12 mouse cellular contexts compared by ENCODE assay signal in the genomic region with DNA sequence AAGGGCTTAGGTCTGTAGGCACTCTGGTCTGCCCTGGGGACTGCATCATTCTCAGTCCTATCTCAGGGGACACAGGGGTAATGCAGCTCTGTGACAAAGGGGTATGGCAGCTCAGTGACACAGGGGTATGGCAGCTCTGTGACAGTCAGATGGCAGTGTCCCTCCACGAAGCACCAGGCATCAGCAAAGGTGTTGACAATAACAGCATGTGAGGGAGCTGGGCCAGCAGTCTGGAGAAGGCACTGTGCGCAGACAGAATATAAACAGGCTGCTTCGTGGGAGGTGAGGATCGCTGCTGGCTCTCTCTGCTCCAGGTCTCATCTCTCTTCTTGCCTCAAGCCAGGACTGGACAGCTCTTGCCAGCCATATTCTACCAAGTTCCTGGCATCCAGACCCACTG. TPM values are rescaled to one million over a fixed set of nuclear protein-coding genes. Genes with fewer than 3 reads are reported as not detected.
DNase-seq lines count a peak whose midpoint lies in the region; ATAC-seq and TF ChIP-seq lines count a peak whose summit lies in the region.
"Had no signal": no experiment of that assay in that cellular context is flagged by ENCODE, and none has a peak within 500 bp of the region (broad histone marks: within the 10 kb centered on the region; RNA-seq: fewer than 3 reads in every experiment).

No protein-coding gene starts in this region.

- no peak for TF ChIP-seq CTCF in brain, embryonic 14.5 days (IDR thresholded peaks at IDR 0.05; ENCODE audit: borderline replicate concordance, extremely low read depth, insufficient read depth, insufficient read length)
- TF ChIP-seq CTCF in cerebellum, adult 2 months (IDR thresholded peaks at IDR 0.05; ENCODE audit: borderline replicate concordance, insufficient read depth, low read depth, low read length) = peak; percentile 37; the same call in 1 of the 2 replicates

- no peaks in the 10 kb centered on the region for H3K36me3 ChIP-seq in hindbrain, embryonic 12.5 days
- H3K36me3 ChIP-seq in hindbrain, embryonic 13.5 days = no peaks in the 10 kb centered on the region
- no peaks in the 10 kb centered on the region for H3K36me3 ChIP-seq in forebrain, embryonic 13.5 days (ENCODE audit: poor library complexity, severe bottlenecking)
- H3K36me3 ChIP-seq: liver, embryonic 13.5 days; neural tube, embryonic 13.5 days had no signal

- DNase-seq in brain, embryonic 14.5 days (ENCODE audit: low read depth) = peak; percentile 81
- DNase-seq in cerebellum, adult 2 months = peak; percentile 79 to 88
- DNase-seq in c-Kit-positive CD71-positive TER-119-positive erythroid progenitor cells, embryonic 14.5 days (ENCODE audit: low spot score) = no peak
- DNase-seq in adrenal gland, postnatal 10 days = no peak
- DNase-seq: liver, embryonic 13.5 days; spleen, adult 18-20 months; thymus, postnatal 36 days had no signal

- H3K9ac ChIP-seq in hindbrain, embryonic 12.5 days = no peak overlapping the region
- no peak overlapping the region for H3K9ac ChIP-seq in hindbrain, embryonic 13.5 days
- no peak overlapping the region for H3K9ac ChIP-seq in forebrain, embryonic 13.5 days
- H3K9ac ChIP-seq: liver, embryonic 13.5 days; neural tube, embryonic 13.5 days had no signal

- TF ChIP-seq POLR2A in brain, embryonic 14.5 days (IDR thresholded peaks at IDR 0.05; ENCODE audit: borderline replicate concordance, extremely low read depth, insufficient read depth, insufficient read length, poor library complexity, severe bottlenecking) = no peak
- no peak for TF ChIP-seq POLR2A in cerebellum, adult 2 months (IDR thresholded peaks at IDR 0.05; ENCODE audit: borderline replicate concordance, insufficient read depth, low read length)

- no peak for ATAC-seq in hindbrain, embryonic 12.5 days (ENCODE audit: low FRiP score)
- ATAC-seq in hindbrain, embryonic 13.5 days (ENCODE audit: low FRiP score) = no peak
- ATAC-seq in forebrain, embryonic 13.5 days = peak; percentile 54

- peaks cover 20% of the 10 kb centered on the region for H3K27me3 ChIP-seq in hindbrain, embryonic 12.5 days
- peaks cover 60% of the 10 kb centered on the region for H3K27me3 ChIP-seq in hindbrain, embryonic 13.5 days
- H3K27me3 ChIP-seq in cerebellum, adult 2 months (ENCODE audit: control insufficient read depth, insufficient read depth, low read length) = no peaks in the 10 kb centered on the region
- peaks cover 4% of the 10 kb centered on the region; the same call in 1 of the 2 replicates for H3K27me3 ChIP-seq in forebrain, embryonic 13.5 days
- H3K27me3 ChIP-seq: liver, embryonic 13.5 days had no signal

- H3K9me3 ChIP-seq in hindbrain, embryonic 12.5 days (replicated peaks) = no peaks in the 10 kb centered on the region
- H3K9me3 ChIP-seq in hindbrain, embryonic 13.5 days = no peaks in the 10 kb centered on the region
- H3K9me3 ChIP-seq in forebrain, embryonic 13.5 days (replicated peaks) = no peaks in the 10 kb centered on the region
- H3K9me3 ChIP-seq: liver, embryonic 13.5 days; neural tube, embryonic 13.5 days had no signal

- 60% methylated on average over 4 of the region's 4 CpGs for WGBS in hindbrain, embryonic 12.5 days
- WGBS in hindbrain, embryonic 13.5 days = 62% methylated on average over 4 of the region's 4 CpGs
- WGBS in cerebellum, adult 2 months = 6% methylated on average over 4 of the region's 4 CpGs
- WGBS in forebrain, embryonic 13.5 days = 59% methylated on average over 4 of the region's 4 CpGs

- peaks cover 40% of the 10 kb centered on the region for H3K4me1 ChIP-seq in hindbrain, embryonic 12.5 days
- peaks cover 27% of the 10 kb centered on the region for H3K4me1 ChIP-seq in hindbrain, embryonic 13.5 days (replicated peaks)
- H3K4me1 ChIP-seq in cerebellum, adult 2 months (ENCODE audit: control insufficient read depth, insufficient read depth, low read length) = peaks cover 38% of the 10 kb centered on the region
- H3K4me1 ChIP-seq in forebrain, embryonic 13.5 days = peaks cover 62% of the 10 kb centered on the region
- H3K4me1 ChIP-seq: liver, embryonic 13.5 days had no signal

- H3K4me3 ChIP-seq in hindbrain, embryonic 12.5 days = no peak overlapping the region
- no peak overlapping the region for H3K4me3 ChIP-seq in hindbrain, embryonic 13.5 days
- H3K4me3 ChIP-seq in cerebellum, adult 2 months (replicated peaks; ENCODE audit: insufficient read depth, low read depth, low read length) = no peak overlapping the region
- H3K4me3 ChIP-seq in forebrain, embryonic 13.5 days = no peak overlapping the region
- H3K4me3 ChIP-seq: liver, embryonic 13.5 days; neural tube, embryonic 13.5 days had no signal

- no peak overlapping the region for H3K4me2 ChIP-seq in hindbrain, embryonic 12.5 days (replicated peaks)
- H3K4me2 ChIP-seq in hindbrain, embryonic 13.5 days = no peak overlapping the region
- H3K4me2 ChIP-seq in forebrain, embryonic 13.5 days = no peak overlapping the region
- H3K4me2 ChIP-seq: liver, embryonic 13.5 days; neural tube, embryonic 13.5 days had no signal

- H3K27ac ChIP-seq in hindbrain, embryonic 12.5 days = 0 out of 2 replicates have a peak overlapping the region, but pooled peaks have one; percentile 67
- H3K27ac ChIP-seq in hindbrain, embryonic 13.5 days = no peak overlapping the region
- H3K27ac ChIP-seq in cerebellum, adult 2 months (ENCODE audit: insufficient read depth, low read length) = peak overlapping the region; percentile 0; the same call in 1 of the 2 replicates
- H3K27ac ChIP-seq in forebrain, embryonic 13.5 days = peak overlapping the region; percentile 40
- H3K27ac ChIP-seq: kidney, postnatal 0 days; liver, embryonic 13.5 days; neural tube, embryonic 13.5 days had no signal

RNA-seq across cellular contexts. Expression of a gene that starts 57.0 kb away (rescaled TPM):
- 15.8 and 21.5 TPM in 2 replicates for polyA plus RNA-seq in hindbrain, embryonic 12.5 days (2016; fragmentation: Nextera tagmentation; extraction: Ambion mirVana)
- polyA plus RNA-seq in hindbrain, embryonic 13.5 days (2015; fragmentation: Nextera tagmentation; extraction: Ambion mirVana) = 5.0 and 7.9 TPM in 2 replicates
- 22.4 and 31.5 TPM in 2 replicates for polyA plus RNA-seq in brain, embryonic 14.5 days (2012; rRNA removed)
- polyA plus RNA-seq in cerebellum, adult 2 months (2012; rRNA removed) = 13.2 and 15.6 TPM in 2 replicates
- polyA plus RNA-seq in forebrain, embryonic 13.5 days (2015; fragmentation: Nextera tagmentation; extraction: Ambion mirVana) = 20.7 and 22.1 TPM in 2 replicates
- total RNA-seq in adrenal gland, postnatal 10 days (2021) = 10 to 100 TPM; 24.8 to 32.4 TPM

Comparison
In these comparisons a context has a peak if more than half of its experiments do, and no peak if none do; other contexts are left out.
1. DNase-seq: peak in brain, embryonic 14.5 days (single experiment) and cerebellum, adult 2 months (2 of 2); none in c-Kit-positive CD71-positive TER-119-positive erythroid progenitor cells, embryonic 14.5 days (single experiment) and adrenal gland, postnatal 10 days (single experiment).